Mouse (Mus musculus) leukemia stem cell, adult 10-12 weeks (primary cell): ENCODE measurements around the gene Olfr1276. TPM values are rescaled to one million over a fixed set of nuclear protein-coding genes. Genes with fewer than 3 reads are reported as not detected.

Experiments
- polyA plus RNA-seq: library from polyadenylated mRNA; stranded (reverse); fragments of >175 nt; gene quantifications from 2 replicates; pipeline ENCODE4 v1.2.3, GENCODE M21; 2012; ENCODE audit warnings: low replicate concordance

The Olfr1276 gene
- polyA plus RNA-seq = 0.03 TPM in 1 of 2 replicates, not detected in the other

GRCm38 (mm10) chr2:111254216-111254615 lies at the start of gene Olfr1276:
Gene Olfr1276, plus strand, starts transcription at chr2:111254516.

GRCm38 (mm10) chr2:111229502-111229901 lies 24.8 kb upstream of the Olfr1276 start, which contains the start of gene 4930430A15Rik:
Gene 4930430A15Rik, minus strand, starts transcription at chr2:111229602.

GRCm38 (mm10) chr2:111235186-111235585 lies 19.1 kb upstream of the Olfr1276 start, which contains the start of gene Olfr1275:
Gene Olfr1275, minus strand, starts transcription at chr2:111235286.

GRCm38 (mm10) chr2:111274006-111274405 lies 19.7 kb downstream of the Olfr1276 start, which contains the start of gene Olfr1277:
Gene Olfr1277, minus strand, starts transcription at chr2:111274106.

GRCm38 (mm10) chr2:111289836-111290235 lies 35.5 kb downstream of the Olfr1276 start, which contains the start of gene Olfr1278:
Gene Olfr1278, plus strand, starts transcription at chr2:111290136.

GRCm38 (mm10) chr2:111300374-111300773 lies 46.1 kb downstream of the Olfr1276 start, which contains the start of gene Olfr1279:
Gene Olfr1279, plus strand, starts transcription at chr2:111300635.

Other genes starting within 250 kb of the Olfr1276 start
- not detected in 2 replicates for gene Gm13941, start 148.5 kb upstream of the Olfr1276 start, polyA plus RNA-seq
- gene Gm15130, start 101.6 kb upstream of the Olfr1276 start, polyA plus RNA-seq = not detected in 2 replicates
- not detected in 2 replicates for gene 4930430A15Rik, start 24.9 kb upstream of the Olfr1276 start, polyA plus RNA-seq
- gene Olfr1275, start 19.2 kb upstream of the Olfr1276 start, polyA plus RNA-seq = not detected in 2 replicates
- gene Olfr1277, start 19.6 kb downstream of the Olfr1276 start, polyA plus RNA-seq = not detected in 2 replicates
- gene Olfr1278, start 35.6 kb downstream of the Olfr1276 start, polyA plus RNA-seq = not detected in 2 replicates
- gene Olfr1279, start 46.1 kb downstream of the Olfr1276 start, polyA plus RNA-seq = not detected in 2 replicates
- gene Olfr1280, start 59.5 kb downstream of the Olfr1276 start, polyA plus RNA-seq = not detected in 2 replicates
- not detected in 2 replicates for gene Olfr1281, start 72.0 kb downstream of the Olfr1276 start, polyA plus RNA-seq
- not detected in 2 replicates for gene Olfr1282, start 81.6 kb downstream of the Olfr1276 start, polyA plus RNA-seq
- gene Olfr1283, start 112.3 kb downstream of the Olfr1276 start, polyA plus RNA-seq = not detected in 2 replicates
- not detected in 2 replicates for gene Olfr1284, start 121.0 kb downstream of the Olfr1276 start, polyA plus RNA-seq
- gene Olfr1286, start 168.6 kb downstream of the Olfr1276 start, polyA plus RNA-seq = not detected in 2 replicates
- not detected in 2 replicates for gene Olfr1287, start 194.6 kb downstream of the Olfr1276 start, polyA plus RNA-seq
- not detected in 2 replicates for gene Olfr1288, start 219.6 kb downstream of the Olfr1276 start, polyA plus RNA-seq
- not detected in 2 replicates for gene Olfr1289, start 226.3 kb downstream of the Olfr1276 start, polyA plus RNA-seq
- gene Olfr1290, start 239.3 kb downstream of the Olfr1276 start, polyA plus RNA-seq = not detected in 2 replicates
- not detected in 2 replicates for gene Olfr1291-ps1, start 242.7 kb downstream of the Olfr1276 start, polyA plus RNA-seq